Mouse (Mus musculus): ENCODE measurements at regions not wholly inside any gene's neighbourhood (a gene's known extent, or its start where the extent isn't known, plus 50 kb on each side); places are given as distances from the start of the nearest gene placed in this dataset.

DNA sequence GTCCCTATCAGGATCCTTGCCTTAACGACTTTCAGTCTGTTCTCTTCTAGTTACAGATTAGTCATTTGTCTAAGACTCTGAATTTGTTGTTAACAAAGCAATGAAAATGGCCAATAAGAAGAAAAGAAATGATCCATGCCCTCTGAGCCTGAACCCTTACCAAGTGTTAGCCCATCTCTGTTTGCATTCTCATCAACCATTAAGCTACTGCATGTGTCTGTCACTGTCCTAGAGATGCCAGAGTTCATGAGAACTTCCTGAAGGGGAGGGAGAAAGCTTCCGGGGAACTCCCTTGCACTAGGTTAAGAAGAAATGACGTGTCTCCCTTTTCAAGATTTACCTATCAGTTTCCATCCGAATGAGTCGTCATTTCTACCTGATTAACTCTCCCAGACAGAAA lies 106.7 kb upstream of the Zfp462 start:
- ATAC-seq = no peak
- Histone ChIP-seq H3K9me3 (no peaks in the 10 kb centered on the region), H3K4me1 (replicated peaks) (no peaks in the 10 kb centered on the region), H3K27ac (no peak overlapping the region), H3K9ac (no peak overlapping the region), H3K4me2 (replicated peaks) (no peak overlapping the region), H3K27me3 (replicated peaks) (no peaks in the 10 kb centered on the region), H3K36me3 (no peaks in the 10 kb centered on the region), H3K4me3 (replicated peaks) (no peak overlapping the region)
- WGBS = 42% methylated on average over 5 of the region's 5 CpGs

DNA sequence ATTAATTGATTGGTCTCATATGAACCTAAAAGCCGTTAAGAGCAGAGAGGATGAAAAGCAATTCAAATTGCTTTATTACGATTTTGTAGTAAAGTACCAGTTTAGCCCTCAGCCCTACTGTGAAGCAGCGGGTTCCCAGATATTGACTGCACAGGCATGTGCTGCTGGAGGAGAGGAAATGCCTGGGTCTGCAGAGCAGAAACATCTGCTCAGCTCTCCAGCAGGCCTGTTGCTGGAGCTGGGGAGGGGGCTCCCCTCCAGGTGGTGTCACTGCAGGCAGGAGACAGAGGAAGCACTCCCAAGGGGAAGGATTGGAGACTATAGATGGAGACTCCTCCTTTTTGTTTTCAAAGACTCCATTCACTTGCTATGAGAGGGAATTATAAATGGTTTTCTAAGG lies 106.1 kb upstream of the Zfp462 start:
- no peak overlapping the region for H3K4me3 ChIP-seq (replicated peaks)
- no peak overlapping the region for H3K4me2 ChIP-seq (replicated peaks)
- WGBS = 31% methylated on average over 3 of the region's 3 CpGs
- no peaks in the 10 kb centered on the region for H3K9me3 ChIP-seq
- no peak overlapping the region for H3K27ac ChIP-seq
- H3K36me3 ChIP-seq = no peaks in the 10 kb centered on the region
- H3K9ac ChIP-seq = no peak overlapping the region
- no peak for ATAC-seq
- no peaks in the 10 kb centered on the region for H3K27me3 ChIP-seq (replicated peaks)
- H3K4me1 ChIP-seq (replicated peaks) = no peaks in the 10 kb centered on the region

DNA sequence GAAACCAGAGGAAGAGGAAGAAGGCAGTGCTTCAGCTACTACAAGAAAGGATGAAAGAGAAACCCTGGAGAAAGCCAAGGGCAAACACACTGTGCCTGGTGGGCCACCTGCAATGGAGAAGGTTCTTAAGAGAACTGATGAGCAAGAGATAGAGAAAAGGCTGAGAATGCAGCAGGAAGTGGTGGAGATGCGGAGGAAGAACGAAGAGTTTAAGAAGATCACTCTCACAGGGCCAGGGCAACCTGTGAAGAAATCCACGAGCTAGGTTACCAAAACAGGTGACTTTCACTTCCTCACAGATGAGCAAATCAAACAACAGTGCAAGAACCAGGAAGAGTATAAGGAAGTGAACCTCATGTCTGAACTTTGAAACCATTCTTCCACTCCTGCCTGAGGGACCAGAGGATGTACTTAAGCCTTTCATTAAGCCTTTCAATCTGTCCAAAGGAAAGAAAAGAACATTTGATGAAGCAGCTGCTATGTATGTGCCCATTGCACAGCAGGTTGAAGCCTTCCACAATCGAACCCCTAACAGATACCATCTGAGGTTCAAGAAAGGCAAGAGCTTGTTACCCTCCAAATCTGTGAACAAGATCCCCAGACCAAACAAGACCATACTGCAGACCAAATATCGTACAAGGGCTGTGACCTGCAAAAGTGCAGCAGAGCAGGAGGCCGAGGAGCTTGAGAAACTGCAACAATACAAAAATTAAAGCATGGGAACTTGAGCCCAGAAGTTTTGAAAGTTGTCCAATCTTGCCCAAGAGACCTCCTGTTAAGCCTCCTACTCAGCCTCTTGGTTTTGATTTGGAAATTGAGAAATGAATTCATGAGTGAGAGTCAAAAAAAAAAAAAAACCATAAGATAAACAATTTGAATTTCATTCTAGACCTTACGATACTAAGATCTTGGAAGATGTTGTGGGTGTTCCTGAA lies 91.6 kb upstream of the Zfp462 start:
- H3K9me3 ChIP-seq = no peaks in the 10 kb centered on the region
- H3K36me3 ChIP-seq = no peaks in the 10 kb centered on the region
- no peak overlapping the region for H3K4me3 ChIP-seq (replicated peaks)
- no peak overlapping the region for H3K9ac ChIP-seq
- WGBS = 81% methylated on average over 7 of the region's 7 CpGs
- no peak overlapping the region for H3K4me2 ChIP-seq (replicated peaks)
- H3K27ac ChIP-seq = no peak overlapping the region
- no peaks in the 10 kb centered on the region for H3K4me1 ChIP-seq (replicated peaks)
- no peaks in the 10 kb centered on the region for H3K27me3 ChIP-seq (replicated peaks)
- no peak for ATAC-seq

DNA sequence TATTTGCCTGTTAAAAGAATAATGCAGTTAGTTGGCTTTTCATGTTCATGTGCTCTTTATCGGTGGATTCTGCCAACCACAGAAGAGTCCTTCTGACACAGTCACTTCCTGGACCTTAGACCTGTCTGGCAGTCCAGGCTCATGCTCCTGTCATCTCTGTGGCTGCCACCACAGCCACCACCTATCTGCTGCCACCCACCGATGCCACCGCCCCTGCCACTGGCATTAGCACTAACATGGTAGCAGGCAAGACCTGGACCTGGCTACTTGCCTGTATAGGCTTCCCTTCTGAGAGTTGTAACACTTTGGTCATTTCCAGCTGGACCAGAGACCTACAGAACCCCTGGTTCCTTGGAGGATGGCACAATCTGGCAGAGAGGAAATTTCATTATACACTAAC lies 86.2 kb upstream of the Zfp462 start:
- Histone ChIP-seq H3K27me3 (replicated peaks) (no peaks in the 10 kb centered on the region), H3K36me3 (no peaks in the 10 kb centered on the region), H3K4me2 (replicated peaks) (no peak overlapping the region), H3K4me3 (replicated peaks) (no peak overlapping the region), H3K9ac (no peak overlapping the region), H3K4me1 (replicated peaks) (no peaks in the 10 kb centered on the region), H3K9me3 (no peaks in the 10 kb centered on the region), H3K27ac (no peak overlapping the region)
- WGBS = 93% methylated on average over 3 of the region's 3 CpGs
- no peak for ATAC-seq

DNA sequence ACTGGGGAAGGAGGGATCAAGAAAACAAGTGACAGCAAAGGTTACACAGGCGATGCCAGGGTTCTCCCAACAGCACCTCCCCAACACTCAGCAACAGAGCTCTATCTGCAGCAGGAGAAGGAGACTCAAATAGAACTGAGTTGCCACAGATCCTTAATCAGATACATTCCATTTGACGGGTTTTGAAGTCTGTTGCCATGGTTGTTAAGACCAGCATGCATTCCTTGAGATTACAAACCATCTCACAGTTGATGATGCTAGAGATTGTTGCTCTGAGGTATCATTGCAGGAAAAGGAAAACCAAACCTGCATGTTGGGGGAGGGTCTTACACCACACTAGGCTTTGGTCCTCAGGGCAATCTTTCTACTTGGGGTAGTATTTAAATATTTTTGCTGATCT lies 78.8 kb upstream of the Zfp462 start:
- 51% methylated on average over 2 of the region's 2 CpGs for WGBS
- H3K9me3 ChIP-seq = no peaks in the 10 kb centered on the region

DNA sequence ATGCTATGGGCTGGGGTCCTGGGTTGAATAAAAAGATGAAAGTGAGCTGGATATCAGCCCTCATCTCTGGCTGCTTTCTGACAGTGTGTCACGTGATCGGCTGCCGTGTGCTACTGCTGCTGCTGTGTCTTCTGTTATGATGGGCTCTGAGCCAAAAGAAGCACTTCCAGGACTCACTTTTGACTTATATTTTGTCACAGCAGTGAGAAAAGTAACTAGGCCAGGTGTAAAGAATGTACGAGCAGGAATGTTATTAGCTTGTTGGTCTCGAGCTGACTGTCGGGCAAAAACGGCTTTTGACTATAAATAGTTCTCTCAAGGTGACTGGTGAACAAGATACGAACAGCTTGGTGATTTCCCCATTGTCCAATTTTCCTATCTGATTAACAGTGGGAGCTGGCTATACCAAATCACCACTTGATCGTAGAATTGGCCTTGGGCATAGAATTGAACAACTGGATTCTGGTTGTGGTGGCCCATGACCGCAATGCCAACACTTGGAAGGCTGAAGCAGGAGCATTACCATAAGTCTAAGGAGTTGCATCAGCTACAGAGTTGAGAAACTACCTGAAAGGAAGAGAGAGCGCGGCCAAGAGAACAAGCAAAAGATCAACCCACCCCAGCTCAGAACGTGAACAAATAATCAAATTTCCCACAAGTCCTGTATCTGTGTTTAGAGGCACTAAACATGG lies 70.6 kb upstream of the Zfp462 start:
- no peak overlapping the region for H3K27ac ChIP-seq
- no peaks in the 10 kb centered on the region for H3K36me3 ChIP-seq
- H3K9me3 ChIP-seq = no peaks in the 10 kb centered on the region
- no peak for ATAC-seq
- no peaks in the 10 kb centered on the region for H3K27me3 ChIP-seq (replicated peaks)
- no peak overlapping the region for H3K9ac ChIP-seq
- WGBS = 84% methylated on average over 13 of the region's 13 CpGs
- H3K4me3 ChIP-seq (replicated peaks) = no peak overlapping the region
- H3K4me2 ChIP-seq (replicated peaks) = no peak overlapping the region
- no peaks in the 10 kb centered on the region for H3K4me1 ChIP-seq (replicated peaks)

More for the DNA sequence above, 78.8 kb upstream of the Zfp462 start:
- Histone ChIP-seq H3K27ac (no peak overlapping the region), H3K27me3 (replicated peaks) (no peaks in the 10 kb centered on the region), H3K4me3 (replicated peaks) (no peak overlapping the region), H3K4me2 (replicated peaks) (no peak overlapping the region), H3K36me3 (no peaks in the 10 kb centered on the region), H3K9ac (no peak overlapping the region), H3K4me1 (replicated peaks) (no peaks in the 10 kb centered on the region)
- ATAC-seq = no peak

DNA sequence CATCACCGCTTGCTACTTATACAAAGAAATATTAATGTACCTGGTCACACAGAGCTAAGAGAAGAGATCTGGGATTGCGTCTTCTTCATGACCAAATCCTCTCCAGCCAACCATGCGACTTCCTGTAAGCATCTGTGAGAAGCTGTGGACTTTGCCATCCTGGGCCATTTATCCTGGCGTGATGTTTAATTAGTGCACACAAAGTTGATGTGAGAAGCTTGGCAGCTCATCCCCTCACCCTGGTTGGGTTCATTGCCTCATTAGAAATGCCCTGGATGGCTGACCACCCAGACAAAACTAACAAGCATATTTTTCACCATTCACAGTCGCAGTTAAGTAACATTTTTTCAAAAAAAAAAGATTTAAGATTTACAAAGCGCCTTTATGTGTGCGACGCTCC lies 69.3 kb upstream of the Zfp462 start:
- no peaks in the 10 kb centered on the region for H3K9me3 ChIP-seq
- no peak overlapping the region for H3K4me2 ChIP-seq (replicated peaks)
- H3K9ac ChIP-seq = no peak overlapping the region
- no peaks in the 10 kb centered on the region for H3K4me1 ChIP-seq (replicated peaks)
- no peak overlapping the region for H3K27ac ChIP-seq
- no peak overlapping the region for H3K4me3 ChIP-seq (replicated peaks)
- no peaks in the 10 kb centered on the region for H3K36me3 ChIP-seq
- H3K27me3 ChIP-seq (replicated peaks) = no peaks in the 10 kb centered on the region
- no peak for ATAC-seq
- WGBS = 91% methylated on average over 8 of the region's 8 CpGs

DNA sequence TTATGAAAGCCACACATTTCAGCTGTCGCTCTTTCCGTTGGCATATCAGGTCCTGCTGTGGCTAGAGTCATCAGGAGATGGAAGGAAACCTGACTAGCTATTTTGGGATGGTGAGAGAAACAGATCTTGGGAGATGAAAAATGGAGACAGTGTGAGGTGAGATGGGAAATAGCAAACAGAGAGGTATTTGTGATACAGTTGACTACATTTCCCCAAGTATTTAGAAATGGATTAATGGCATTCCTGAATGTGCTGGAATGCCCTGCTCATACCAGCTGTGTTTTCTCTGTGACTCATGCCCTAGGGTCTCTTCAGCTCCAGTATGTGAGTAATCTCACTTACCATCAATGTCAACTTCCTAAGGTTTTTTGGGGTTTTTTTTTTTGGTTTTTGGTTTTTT lies 67.5 kb upstream of the Zfp462 start:
- no peak overlapping the region for H3K4me3 ChIP-seq (replicated peaks)
- no peak for ATAC-seq
- no peak overlapping the region for H3K27ac ChIP-seq
- H3K36me3 ChIP-seq = no peaks in the 10 kb centered on the region
- H3K27me3 ChIP-seq (replicated peaks) = no peaks in the 10 kb centered on the region
- no peak overlapping the region for H3K9ac ChIP-seq
- H3K9me3 ChIP-seq = no peaks in the 10 kb centered on the region
- H3K4me1 ChIP-seq (replicated peaks) = no peaks in the 10 kb centered on the region
- WGBS = 80% methylated on average over 2 of the region's 2 CpGs
- H3K4me2 ChIP-seq (replicated peaks) = no peak overlapping the region

DNA sequence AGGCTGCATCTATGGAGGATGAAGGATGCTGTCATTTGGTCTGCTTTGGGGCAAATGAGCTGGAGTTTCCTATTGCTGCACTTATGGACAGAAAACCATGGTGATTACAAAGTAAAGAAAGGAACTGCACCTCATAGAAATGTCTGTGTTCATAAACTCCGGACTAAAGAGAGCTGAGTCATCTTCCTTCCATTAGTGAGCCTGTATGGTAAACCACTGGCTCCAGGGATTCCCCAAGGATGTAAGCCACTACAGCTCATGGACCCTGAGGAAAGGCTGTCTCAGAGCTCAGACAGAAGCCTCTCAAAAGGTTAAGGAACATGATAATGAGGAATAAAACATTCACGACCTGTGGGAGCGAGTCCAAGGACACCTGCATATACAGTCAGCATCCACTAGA lies 66.3 kb upstream of the Zfp462 start:
- no peak overlapping the region for H3K27ac ChIP-seq
- H3K9me3 ChIP-seq = no peaks in the 10 kb centered on the region
- H3K4me2 ChIP-seq (replicated peaks) = no peak overlapping the region
- H3K27me3 ChIP-seq (replicated peaks) = no peaks in the 10 kb centered on the region
- no peaks in the 10 kb centered on the region for H3K36me3 ChIP-seq
- 75% methylated on average over 3 of the region's 3 CpGs for WGBS
- H3K4me3 ChIP-seq (replicated peaks) = no peak overlapping the region
- no peak for ATAC-seq
- no peaks in the 10 kb centered on the region for H3K4me1 ChIP-seq (replicated peaks)
- H3K9ac ChIP-seq = no peak overlapping the region

DNA sequence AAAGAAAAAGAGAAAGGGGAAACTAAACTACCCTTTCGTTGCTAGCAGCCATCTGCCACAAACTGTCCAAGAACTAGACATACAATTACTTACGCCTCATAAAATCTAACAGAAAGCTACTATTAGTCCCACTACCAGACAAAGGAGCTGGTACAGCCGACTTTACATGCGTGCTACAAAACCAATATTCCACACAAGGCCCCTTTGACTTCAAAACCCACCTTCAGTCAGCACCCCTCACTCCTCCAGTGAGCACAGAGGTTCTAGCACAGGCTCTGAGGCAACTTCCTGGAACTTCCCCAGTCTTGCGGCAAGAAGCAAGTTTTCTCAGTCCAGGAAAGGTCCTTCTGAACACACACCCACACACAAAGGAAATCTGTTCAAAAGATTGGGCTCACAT lies 51.6 kb upstream of the Zfp462 start:
- no peaks in the 10 kb centered on the region for H3K27me3 ChIP-seq (replicated peaks)
- H3K36me3 ChIP-seq = no peaks in the 10 kb centered on the region
- H3K4me2 ChIP-seq (replicated peaks) = no peak overlapping the region
- no peak overlapping the region for H3K27ac ChIP-seq
- no peak overlapping the region for H3K4me3 ChIP-seq (replicated peaks)
- no peaks in the 10 kb centered on the region for H3K4me1 ChIP-seq (replicated peaks)
- no peak for ATAC-seq
- WGBS = 83% methylated on average over 5 of the region's 5 CpGs
- H3K9me3 ChIP-seq = no peaks in the 10 kb centered on the region
- H3K9ac ChIP-seq = no peak overlapping the region
